Mouse (Mus musculus) small intestine, adult 2 months (tissue): ENCODE results near the gene Igtp.

ENCODE experiments used
- CTCF ChIP-seq: fragments of 200-500 bp; IDR thresholded peaks from 2 replicates; pipeline ENCODE4 v1.5.1; 2012; ENCODE audit warnings: low read depth, mild to moderate bottlenecking, control low read depth, inconsistent platforms, low read length, moderate library complexity, mixed read lengths; ENCODE audit not compliant: insufficient replicate concordance, insufficient read length; ENCODE audit errors: extremely low read depth
- POLR2A ChIP-seq: fragments of 200-500 bp; IDR thresholded peaks from 2 replicates; pipeline ENCODE4 v1.6.1; 2012; ENCODE audit warnings: low read depth, mild to moderate bottlenecking, control low read depth, inconsistent platforms, low read length, moderate library complexity

- TF ChIP-seq CTCF = no peak
- TF ChIP-seq POLR2A = no peak
Observed at GRCm38 (mm10) chr11:58231156-58231555, 31.8 kb downstream of the Igtp start.
